Mouse (Mus musculus): ENCODE data around the gene Tfb2m. TPM values are rescaled to one million over a fixed set of nuclear protein-coding genes. Genes with fewer than 3 reads are reported as not detected.

Tfb2m gene
- total RNA-seq, 1 experiment from 2014 or later, result 48.6 TPM

- DNase-seq, result no peak
These were observed 53.2 kb downstream of the Tfb2m start for GRCm38 (mm10) chr1:179492908-179493307.

- no peak for DNase-seq
These were observed 57.5 kb downstream of the Tfb2m start for GRCm38 (mm10) chr1:179488520-179488919.

GRCm38 (mm10) chr1:179487990-179488389 is 58.1 kb downstream of the Tfb2m start:
- DNase-seq, result no peak

- DNase-seq, result no peak
These were observed 58.8 kb downstream of the Tfb2m start for GRCm38 (mm10) chr1:179487238-179487637.

DNA sequence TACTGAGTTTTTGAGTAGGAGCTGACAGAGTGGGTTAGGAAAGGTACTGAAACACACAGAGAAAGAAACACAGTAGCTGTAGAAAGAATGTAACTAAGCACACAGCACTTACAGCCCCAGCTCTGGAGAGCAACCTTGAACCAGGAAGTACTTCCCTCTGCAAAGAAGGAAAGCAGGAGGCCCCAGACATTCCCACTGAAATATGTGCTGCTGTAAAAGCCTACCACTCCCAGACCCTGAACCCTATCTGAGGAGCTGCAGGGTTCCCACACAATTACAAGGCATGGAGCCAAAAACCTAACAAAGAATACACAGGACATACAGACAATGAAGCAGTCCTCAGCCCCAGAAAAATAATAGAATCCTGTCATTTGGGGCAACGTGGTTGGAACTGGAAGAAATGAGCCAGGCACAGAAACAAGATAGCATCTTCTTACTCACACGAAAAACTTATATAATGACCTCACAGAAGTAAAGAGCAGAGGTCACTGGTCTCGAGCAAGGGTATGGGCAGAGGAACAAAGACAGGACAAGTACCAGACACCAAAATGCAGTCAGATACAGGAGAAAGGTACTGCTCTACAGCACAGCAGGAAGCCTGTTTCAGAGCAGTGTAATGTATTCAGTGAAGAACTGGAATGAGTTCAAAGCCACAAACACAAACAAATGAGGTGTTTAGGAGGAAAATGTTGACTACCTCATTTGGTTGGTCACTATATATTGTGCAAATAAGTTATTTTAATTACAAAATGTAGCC is 60.1 kb downstream of the Tfb2m start:
- no peak for DNase-seq

GRCm38 (mm10) chr1:179480862-179481261 is 65.2 kb downstream of the Tfb2m start:
- DNase-seq, result no peak

Other genes with a start within 250 kb of the Tfb2m start
- gene Smyd3, start 28.2 kb downstream of the Tfb2m start, total RNA-seq (2021), result 5.4 and 9.6 TPM in 2 replicates
- gene Cnst, start 103 bp upstream of the Tfb2m start, total RNA-seq (2021), result 43.4 and 60.7 TPM in 2 replicates
- 37.3 and 41.0 TPM in 2 replicates for gene Sccpdh, start 121.9 kb upstream of the Tfb2m start, total RNA-seq (2021)
- gene Kif28, start 199.0 kb upstream of the Tfb2m start, total RNA-seq (2021), result not detected in 2 replicates

Measured in adrenal gland, postnatal 25 days (tissue).